ENCODE assay signal across 8 mouse cellular contexts in the genomic region with DNA sequence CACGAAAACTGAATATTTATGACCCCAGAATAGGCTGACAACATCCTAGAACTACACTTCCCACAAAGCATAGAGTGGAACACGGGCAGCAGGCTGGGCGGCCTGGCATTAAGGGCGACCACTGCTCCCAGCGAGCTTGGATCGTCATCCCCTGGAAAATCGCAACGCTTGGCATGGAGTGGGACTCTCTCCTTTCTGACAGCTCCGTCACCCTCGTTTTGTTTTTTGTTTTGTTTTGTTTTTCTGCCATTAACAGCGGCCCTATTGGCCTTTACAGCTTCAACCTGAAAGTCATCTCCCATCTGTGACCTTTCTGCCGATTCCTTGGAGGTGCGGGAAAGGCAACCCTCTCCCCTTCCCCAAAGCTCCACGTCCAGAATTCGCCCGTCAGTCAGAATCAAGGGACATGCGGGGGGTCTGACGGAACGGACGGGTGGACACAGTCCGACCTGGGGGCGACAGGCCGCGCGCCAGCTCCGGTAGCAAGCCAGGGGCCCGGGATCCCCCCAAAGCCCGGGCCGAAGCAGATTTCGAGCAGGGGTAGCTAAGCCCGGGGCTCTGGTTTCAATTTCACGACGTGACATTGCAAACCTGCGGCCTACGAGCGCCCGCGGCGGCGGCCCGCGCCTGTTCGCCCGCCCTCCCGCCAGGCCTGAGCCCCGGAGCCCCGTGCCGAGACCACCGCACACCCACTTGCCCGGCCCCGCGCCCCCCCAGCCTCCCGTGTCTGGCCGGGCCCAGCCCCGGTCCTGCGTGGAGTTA. TPM values are rescaled to one million over a fixed set of nuclear protein-coding genes. Genes with fewer than 3 reads are reported as not detected.
A peak's percentile ranks its signal among the peaks of the same experiment; 100 is the strongest.
DNase-seq lines count a peak whose midpoint lies in the region; ATAC-seq lines count a peak whose summit lies in the region.

No protein-coding gene starts in this region.

- H3K4me1 ChIP-seq in embryonic facial prominence, embryonic 13.5 days = peaks cover 14% of the 10 kb centered on the region

- no peaks in the 10 kb centered on the region for H3K27me3 ChIP-seq in embryonic facial prominence, embryonic 13.5 days
- H3K27me3 ChIP-seq in splenic B cell, adult 2 months (ENCODE audit: control insufficient read depth, insufficient read depth, low read length, poor library complexity, severe bottlenecking) = no peaks in the 10 kb centered on the region

- peak overlapping the region; percentile 97 for H3K27ac ChIP-seq in embryonic facial prominence, embryonic 13.5 days

- peak overlapping the region; percentile 68 for H3K4me2 ChIP-seq in embryonic facial prominence, embryonic 13.5 days

- no peaks in the 10 kb centered on the region for H3K9me3 ChIP-seq in embryonic facial prominence, embryonic 13.5 days

- H3K4me3 ChIP-seq in embryonic facial prominence, embryonic 13.5 days = peak overlapping the region; percentile 89

- under 1% methylated on average over 49 of the region's 56 CpGs for WGBS in embryonic facial prominence, embryonic 13.5 days

- H3K9ac ChIP-seq in embryonic facial prominence, embryonic 13.5 days = peak overlapping the region; percentile 94

- DNase-seq in 3134 (ENCODE audit: extremely low read depth, insufficient read length, low spot score) = peak; percentile 72
- DNase-seq in adrenal gland, postnatal 14 days = peak; percentile 73
- DNase-seq in heart, adult 9 months (ENCODE audit: low spot score in 2 of 2) = peak; percentile 54 to 58
- DNase-seq in kidney, adult 9 months = peak; percentile 46
- peak; percentile 66 for DNase-seq in liver
- DNase-seq in naive thymus-derived CD4-positive, alpha-beta T cell, adult 2 months (ENCODE audit: low read depth) = peak; percentile 63
- peak; percentile 58 for DNase-seq in splenic B cell, adult 2 months (ENCODE audit: low read depth, low spot score)

- ATAC-seq in embryonic facial prominence, embryonic 13.5 days (ENCODE audit: insufficient number of reproducible peaks, insufficient read depth, low FRiP score, low TSS enrichment, low read depth) = peak; percentile 29; the same call in 1 of the 2 replicates

- no peaks in the 10 kb centered on the region for H3K36me3 ChIP-seq in embryonic facial prominence, embryonic 13.5 days
- H3K36me3 ChIP-seq in splenic B cell, adult 2 months (ENCODE audit: control insufficient read depth, insufficient read depth, low read length, poor library complexity, severe bottlenecking) = no peaks in the 10 kb centered on the region

RNA-seq across cellular contexts. Expression of a gene that starts 1.3 kb away (rescaled TPM):
- 149 and 159 TPM in 2 replicates for total RNA-seq in adrenal gland, postnatal 14 days (2021)
- polyA plus RNA-seq in embryonic facial prominence, embryonic 13.5 days (2015; fragmentation: Nextera tagmentation; extraction: Ambion mirVana) = 27.3 and 33.6 TPM in 2 replicates

RNA-seq across cellular contexts. Expression of a gene that starts 32.2 kb away (rescaled TPM):
- 2.3 and 2.5 TPM in 2 replicates for total RNA-seq in adrenal gland, postnatal 14 days (2021)
- polyA plus RNA-seq in embryonic facial prominence, embryonic 13.5 days (2015; fragmentation: Nextera tagmentation; extraction: Ambion mirVana) = 1.2 and 1.4 TPM in 2 replicates

Comparison
In these comparisons a context has a peak if more than half of its experiments do, and no peak if none do; other contexts are left out.
1. Peak in every context shown above with its lines: DNase-seq, ATAC-seq, H3K4me3 ChIP-seq and H3K27ac ChIP-seq.